Mouse (Mus musculus) cerebellum, postnatal 14 days (tissue): ENCODE results near the gene Cd33.

ENCODE experiments used
- DNase-seq, 2 experiments: peaks; one replicate each; pipeline ENCODE4 v3.0.0; 2021; ENCODE audit warnings: mixed read lengths in 2 of 2

The Cd33 gene

GRCm38 (mm10) chr7:43512519-43512918, 31.7 kb downstream of the Cd33 start:
- no peak for DNase-seq

- no peak for DNase-seq
Observed at GRCm38 (mm10) chr7:43511707-43512478, 32.3 kb downstream of the Cd33 start.

DNA sequence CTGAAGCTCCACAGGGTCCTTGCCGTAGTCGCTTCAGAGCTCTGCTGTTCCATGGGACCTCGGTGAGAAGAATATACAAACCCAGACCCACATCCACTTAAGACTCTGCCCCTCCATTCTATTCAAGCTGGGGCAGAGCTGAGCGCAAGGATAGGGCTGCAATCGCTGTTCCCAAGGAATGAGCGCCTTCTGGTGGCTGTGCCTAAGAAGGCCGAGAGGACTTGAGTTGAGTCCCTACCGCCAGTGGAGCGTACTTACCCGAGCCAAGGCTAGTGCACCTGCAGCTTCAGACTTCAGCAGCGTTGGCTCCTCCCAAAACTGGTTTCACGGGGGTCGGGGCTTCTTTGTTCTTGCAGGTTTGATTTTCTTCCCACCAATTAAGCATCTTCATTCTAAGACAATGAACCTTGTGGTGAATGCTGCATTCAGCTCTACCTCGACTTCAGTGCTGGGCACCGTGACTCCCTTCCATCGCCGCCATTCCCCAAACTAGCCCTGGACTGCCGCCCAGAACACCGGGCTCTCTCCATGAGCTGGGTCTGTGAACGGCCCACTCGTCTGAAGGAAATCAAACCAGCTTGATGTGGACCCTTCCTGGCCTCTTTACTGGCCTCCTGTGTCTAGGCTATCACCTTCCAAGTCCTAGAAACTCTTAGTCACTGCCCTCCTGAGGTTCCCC, 48.7 kb downstream of the Cd33 start:
- peak; percentile 85 to 89 for DNase-seq

DNA sequence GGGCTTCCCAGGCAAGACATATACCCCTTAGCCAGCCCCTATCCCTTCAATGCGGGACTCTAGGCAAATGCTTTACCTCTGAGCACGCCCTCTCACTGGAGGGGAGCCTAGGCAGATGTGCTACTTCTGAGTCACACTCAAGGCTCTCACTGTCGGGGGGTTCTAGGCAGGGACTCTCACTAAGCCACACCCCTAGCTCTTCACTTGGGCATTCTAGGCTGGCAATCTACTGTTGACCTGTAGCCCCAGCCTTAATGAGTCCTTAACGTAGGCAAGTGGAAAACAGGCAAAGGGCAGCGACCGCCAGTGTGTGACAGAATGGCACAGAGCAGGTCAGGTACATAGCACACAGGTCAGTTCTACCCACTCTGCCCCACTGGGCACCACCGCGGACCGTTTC, 53.4 kb downstream of the Cd33 start:
- DNase-seq = no peak

GRCm38 (mm10) chr7:43490182-43490584, 54.0 kb downstream of the Cd33 start:
- DNase-seq = peak; percentile 92 to 94

DNA sequence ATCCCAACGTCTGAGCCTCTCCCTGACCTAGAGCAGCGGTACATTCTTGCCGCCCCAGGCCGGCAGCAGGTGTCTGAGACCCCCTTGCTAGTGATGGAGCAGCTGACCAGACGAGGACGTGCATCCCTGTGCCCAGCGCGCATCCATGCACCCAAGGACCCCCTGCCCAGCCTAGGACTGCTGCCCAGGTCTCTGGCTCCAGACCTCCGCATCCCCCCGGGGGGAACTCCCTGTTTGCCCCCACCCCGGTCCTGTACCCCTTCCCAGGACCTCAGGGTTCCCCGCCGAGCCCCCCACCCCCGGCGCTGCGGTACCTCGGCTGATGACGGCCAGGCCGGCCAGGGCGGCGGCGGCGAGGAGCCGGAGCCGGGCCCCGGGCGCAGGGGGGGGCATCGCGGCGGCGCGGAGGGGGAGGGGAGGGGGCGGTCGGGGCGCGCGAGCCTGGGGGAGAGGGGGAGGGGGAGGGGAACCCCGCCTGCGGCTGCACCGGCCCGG, 54.5 kb downstream of the Cd33 start, which contains the start of gene Iglon5:
Gene Iglon5, minus strand, starts transcription at position 445 of the 495 bp plus-strand sequence.
- peak; percentile 69 for DNase-seq

- DNase-seq = peak in 1 of 2 experiments; percentile 41
Observed at GRCm38 (mm10) chr7:43488646-43489045, 55.6 kb downstream of the Cd33 start.

DNA sequence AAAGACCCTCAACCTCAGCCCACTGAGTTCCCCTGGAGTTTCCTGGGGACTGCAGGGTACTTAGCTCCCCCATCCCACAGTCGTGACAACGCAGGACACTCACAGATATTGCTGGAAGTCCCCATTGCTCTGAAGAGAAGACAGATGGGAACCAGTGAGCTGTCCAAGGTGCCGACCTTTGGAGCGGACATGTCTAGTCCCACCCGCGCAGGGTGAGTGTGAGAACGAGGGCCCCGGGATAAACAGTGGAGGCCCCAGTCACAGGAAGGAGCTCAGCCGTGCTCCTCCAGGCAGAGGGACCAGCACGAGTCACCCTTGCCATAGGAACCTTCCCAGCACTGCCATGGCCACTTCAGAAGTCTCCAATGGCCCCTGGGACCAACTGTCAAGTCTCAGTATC, 61.0 kb downstream of the Cd33 start:
- no peak for DNase-seq

DNA sequence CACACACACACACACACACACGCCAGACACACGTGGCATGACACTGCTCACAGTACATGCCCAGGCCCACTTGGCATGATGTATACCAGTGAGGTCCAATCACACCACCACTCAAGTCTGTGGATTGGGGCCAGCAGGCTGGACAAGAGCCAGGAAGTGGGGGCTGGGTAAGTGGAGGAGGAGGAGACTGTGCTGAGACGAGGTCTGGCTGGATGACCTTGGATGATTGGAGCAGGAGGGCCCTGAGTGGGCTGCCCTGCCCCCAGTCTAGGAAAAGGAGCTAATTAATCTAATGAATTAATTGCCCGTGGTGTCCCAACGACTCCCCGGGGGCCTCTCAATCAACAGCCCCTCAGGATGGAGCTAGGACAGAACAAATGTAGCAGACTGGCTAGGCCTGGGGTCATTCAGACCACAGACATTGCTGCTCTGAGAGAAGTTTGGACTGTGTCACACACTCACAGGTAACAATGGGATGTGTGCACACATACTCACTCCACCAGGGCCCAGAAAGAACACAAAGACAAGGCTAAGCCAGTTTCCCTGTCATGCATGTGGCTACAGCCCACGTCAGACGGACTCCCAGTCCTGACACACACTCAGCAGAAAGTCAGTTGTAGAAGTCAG, 62.0 kb downstream of the Cd33 start:
- DNase-seq = peak; percentile 70 to 90

DNA sequence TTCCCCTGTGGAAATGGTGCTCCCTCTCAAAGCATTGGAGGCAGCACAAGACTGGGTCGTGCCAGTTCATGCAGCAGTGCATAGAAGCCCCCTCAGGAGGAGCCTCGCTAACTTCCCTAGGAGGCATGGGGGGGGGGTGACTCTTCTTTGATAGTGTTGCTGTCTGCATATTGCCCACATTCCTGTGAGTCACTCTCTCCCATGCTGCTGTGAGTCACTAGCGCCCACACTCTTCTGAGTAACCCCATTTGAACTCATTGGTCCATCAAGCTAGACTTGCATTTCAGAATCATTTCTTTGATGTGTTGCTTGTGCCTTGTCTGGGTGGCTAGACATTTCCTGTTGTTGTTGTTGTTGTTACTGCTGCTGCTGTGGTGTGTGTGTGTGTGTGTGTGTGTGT, 63.0 kb downstream of the Cd33 start:
- DNase-seq = no peak

- DNase-seq = no peak
Observed at GRCm38 (mm10) chr7:43476376-43476775, 67.9 kb downstream of the Cd33 start.

DNA sequence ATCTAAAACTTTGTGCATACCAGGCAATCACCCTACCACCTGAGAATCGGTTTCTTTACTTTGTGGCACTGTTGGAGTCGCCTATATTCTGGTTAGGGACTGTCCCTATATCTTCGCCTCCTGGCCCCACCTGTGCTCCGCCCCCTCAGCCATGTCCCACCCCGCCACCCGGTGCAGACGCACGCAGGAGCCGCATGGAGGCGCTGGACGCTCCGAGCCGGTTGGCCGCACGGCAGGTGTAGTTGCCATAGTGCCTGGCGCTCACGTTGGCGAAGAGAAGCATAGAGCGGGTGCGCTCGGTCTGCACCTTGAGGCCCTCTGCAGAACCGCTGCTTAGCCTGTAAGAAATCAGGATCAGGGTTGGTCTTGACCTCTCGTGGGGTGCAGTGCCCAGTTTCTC, 68.5 kb downstream of the Cd33 start:
- peak in 1 of 2 experiments; percentile 71 for DNase-seq
